Mouse (Mus musculus) ovary, postnatal 14 days (tissue): ENCODE measurements around the gene Arhgap32.
"Not testable (repeated sequence)": the region's sequence is repeated elsewhere in the genome, so short reads cannot be mapped to it uniquely, and the experiment has no call there.

Experiments
- DNase-seq: peaks from one replicate; pipeline ENCODE4 v3.0.0; 2022; ENCODE audit warnings: low spot score

Arhgap32 gene

GRCm38 (mm10) chr9:32115786-32116185 is at the start of gene Arhgap32:
Gene Arhgap32, plus strand, starts transcription at chr9:32116136.
- no peak for DNase-seq

GRCm38 (mm10) chr9:32072778-32073177 is 43.2 kb upstream of the Arhgap32 start:
- no peak for DNase-seq

GRCm38 (mm10) chr9:32088106-32088776 is 27.7 kb upstream of the Arhgap32 start:
- no peak for DNase-seq

- DNase-seq: no peak
These were observed 27.1 kb upstream of the Arhgap32 start for GRCm38 (mm10) chr9:32088882-32089281.

- DNase-seq: no peak
These were observed 22.5 kb upstream of the Arhgap32 start for GRCm38 (mm10) chr9:32093456-32093855.

GRCm38 (mm10) chr9:32094351-32095120 is 21.4 kb upstream of the Arhgap32 start:
- no peak for DNase-seq

GRCm38 (mm10) chr9:32095511-32095910 is 20.4 kb upstream of the Arhgap32 start:
- DNase-seq: no peak

- no peak for DNase-seq
These were observed 19.4 kb upstream of the Arhgap32 start for GRCm38 (mm10) chr9:32096541-32096940.

- no peak for DNase-seq
These were observed 18.8 kb upstream of the Arhgap32 start for GRCm38 (mm10) chr9:32097123-32097522.

GRCm38 (mm10) chr9:32098425-32099155 is 17.3 kb upstream of the Arhgap32 start:
- no peak for DNase-seq

GRCm38 (mm10) chr9:32100561-32100960 is 15.4 kb upstream of the Arhgap32 start:
- DNase-seq: no peak

GRCm38 (mm10) chr9:32101488-32101887 is 14.4 kb upstream of the Arhgap32 start:
- DNase-seq: no peak

GRCm38 (mm10) chr9:32104670-32105069 is 11.3 kb upstream of the Arhgap32 start:
- DNase-seq: no peak

GRCm38 (mm10) chr9:32110376-32110775 is 5.6 kb upstream of the Arhgap32 start:
- DNase-seq: no peak

- DNase-seq: no peak
These were observed 336 bp downstream of the Arhgap32 start for GRCm38 (mm10) chr9:32116272-32116671.

GRCm38 (mm10) chr9:32117876-32118275 is 1.9 kb downstream of the Arhgap32 start:
- DNase-seq: no peak

GRCm38 (mm10) chr9:32118433-32118832 is 2.5 kb downstream of the Arhgap32 start:
- no peak for DNase-seq

GRCm38 (mm10) chr9:32119586-32119985 is 3.6 kb downstream of the Arhgap32 start:
- DNase-seq: no peak

GRCm38 (mm10) chr9:32120162-32120561 is 4.2 kb downstream of the Arhgap32 start:
- no peak for DNase-seq

- not testable (repeated sequence) for DNase-seq
These were observed 5.3 kb downstream of the Arhgap32 start for GRCm38 (mm10) chr9:32121271-32121670.

- DNase-seq: no peak
These were observed 20.3 kb downstream of the Arhgap32 start for GRCm38 (mm10) chr9:32136195-32136594.

GRCm38 (mm10) chr9:32136680-32137295 is 20.9 kb downstream of the Arhgap32 start:
- no peak for DNase-seq
